Mouse (Mus musculus): Measurements from ENCODE around the gene Gpr135.

- TF ChIP-seq POLR2A (IDR thresholded peaks at IDR 0.05; ENCODE audit: low read depth, low read length) (no peak), CTCF (IDR thresholded peaks at IDR 0.05; ENCODE audit: borderline replicate concordance, insufficient read depth, low read length) (no peak)
These were observed 39.8 kb downstream of the Gpr135 start for GRCm38 (mm10) chr12:72031171-72031570.

Data from embryonic fibroblast, embryonic 13.5 days (primary cell).